Mouse (Mus musculus): ENCODE data around the gene Gatad2b. TPM values are rescaled to one million over a fixed set of nuclear protein-coding genes. Genes with fewer than 3 reads are reported as not detected.

Gene Gatad2b
- polyA plus RNA-seq, 1 experiment from 2014 or later = 14.3 TPM

GRCm38 (mm10) chr3:90372817-90373216, 79.8 kb downstream of the Gatad2b start:
- H3K4me2 ChIP-seq = no peak overlapping the region
- no peak overlapping the region for H3K4me3 ChIP-seq (ENCODE audit: low read depth, low read length)
- no peaks in the 10 kb centered on the region for H3K27me3 ChIP-seq (ENCODE audit: control insufficient read depth, insufficient read depth, low read length)
- H3K27ac ChIP-seq (ENCODE audit: low read depth, low read length) = no peak overlapping the region
- no peaks in the 10 kb centered on the region for H3K9me3 ChIP-seq (replicated peaks; ENCODE audit: control insufficient read depth, low read length)
- H3K36me3 ChIP-seq (ENCODE audit: control insufficient read depth, insufficient read depth, low read length) = no peaks in the 10 kb centered on the region
- no peak for ATAC-seq (replicated peaks; ENCODE audit: insufficient number of reproducible peaks, low FRiP score, low TSS enrichment)
- no peaks in the 10 kb centered on the region for H3K4me1 ChIP-seq (ENCODE audit: control insufficient read depth, insufficient read depth, low read length)
- no peak overlapping the region for H3K9ac ChIP-seq (ENCODE audit: low read depth, low read length)
- WGBS (ENCODE audit: insufficient replicate concordance) = 44% methylated on average over 5 of the region's 5 CpGs

GRCm38 (mm10) chr3:90373432-90374028, 80.6 kb downstream of the Gatad2b start:
- ATAC-seq (replicated peaks; ENCODE audit: insufficient number of reproducible peaks, low FRiP score, low TSS enrichment) = 0 out of 2 replicates have a peak, but pooled peaks have one; percentile 14
- no peak overlapping the region for H3K9ac ChIP-seq (ENCODE audit: low read depth, low read length)
- H3K4me1 ChIP-seq (ENCODE audit: control insufficient read depth, insufficient read depth, low read length) = no peaks in the 10 kb centered on the region
- H3K27ac ChIP-seq (ENCODE audit: low read depth, low read length) = no peak overlapping the region
- 25% methylated on average over 4 of the region's 4 CpGs for WGBS (ENCODE audit: insufficient replicate concordance)
- no peak overlapping the region for H3K4me3 ChIP-seq (ENCODE audit: low read depth, low read length)
- H3K9me3 ChIP-seq (replicated peaks; ENCODE audit: control insufficient read depth, low read length) = no peaks in the 10 kb centered on the region
- H3K27me3 ChIP-seq (ENCODE audit: control insufficient read depth, insufficient read depth, low read length) = no peaks in the 10 kb centered on the region
- no peaks in the 10 kb centered on the region for H3K36me3 ChIP-seq (ENCODE audit: control insufficient read depth, insufficient read depth, low read length)
- H3K4me2 ChIP-seq = no peak overlapping the region

- no peak for ATAC-seq (replicated peaks; ENCODE audit: insufficient number of reproducible peaks, low FRiP score, low TSS enrichment)
- WGBS (ENCODE audit: insufficient replicate concordance) = 74% methylated on average over 4 of the region's 4 CpGs
Measured at GRCm38 (mm10) chr3:90374368-90374767, 81.4 kb downstream of the Gatad2b start.

GRCm38 (mm10) chr3:90375562-90376246, 82.7 kb downstream of the Gatad2b start:
- no peak overlapping the region for H3K27ac ChIP-seq (ENCODE audit: low read depth, low read length)
- no peak overlapping the region for H3K9ac ChIP-seq (ENCODE audit: low read depth, low read length)
- H3K36me3 ChIP-seq (ENCODE audit: control insufficient read depth, insufficient read depth, low read length) = no peaks in the 10 kb centered on the region
- H3K9me3 ChIP-seq (replicated peaks; ENCODE audit: control insufficient read depth, low read length) = no peaks in the 10 kb centered on the region
- 58% methylated on average over 3 of the region's 3 CpGs for WGBS (ENCODE audit: insufficient replicate concordance)
- H3K4me1 ChIP-seq (ENCODE audit: control insufficient read depth, insufficient read depth, low read length) = no peaks in the 10 kb centered on the region
- H3K27me3 ChIP-seq (ENCODE audit: control insufficient read depth, insufficient read depth, low read length) = no peaks in the 10 kb centered on the region
- H3K4me3 ChIP-seq (ENCODE audit: low read depth, low read length) = no peak overlapping the region
- no peak overlapping the region for H3K4me2 ChIP-seq
- ATAC-seq (replicated peaks; ENCODE audit: insufficient number of reproducible peaks, low FRiP score, low TSS enrichment) = no peak

More at GRCm38 (mm10) chr3:90374368-90374767, 81.4 kb downstream of the Gatad2b start:
- Histone ChIP-seq H3K36me3 (ENCODE audit: control insufficient read depth, insufficient read depth, low read length) (no peaks in the 10 kb centered on the region), H3K4me1 (ENCODE audit: control insufficient read depth, insufficient read depth, low read length) (no peaks in the 10 kb centered on the region), H3K9me3 (replicated peaks; ENCODE audit: control insufficient read depth, low read length) (no peaks in the 10 kb centered on the region), H3K27me3 (ENCODE audit: control insufficient read depth, insufficient read depth, low read length) (no peaks in the 10 kb centered on the region), H3K4me3 (ENCODE audit: low read depth, low read length) (no peak overlapping the region), H3K4me2 (no peak overlapping the region), H3K9ac (ENCODE audit: low read depth, low read length) (0 out of 2 replicates have a peak overlapping the region, but pooled peaks have one; percentile 16), H3K27ac (ENCODE audit: low read depth, low read length) (no peak overlapping the region)

GRCm38 (mm10) chr3:90376247-90376585, 83.2 kb downstream of the Gatad2b start:
- H3K4me1 ChIP-seq (ENCODE audit: control insufficient read depth, insufficient read depth, low read length) = no peaks in the 10 kb centered on the region
- no peaks in the 10 kb centered on the region for H3K36me3 ChIP-seq (ENCODE audit: control insufficient read depth, insufficient read depth, low read length)
- H3K4me2 ChIP-seq = no peak overlapping the region
- no peak overlapping the region for H3K27ac ChIP-seq (ENCODE audit: low read depth, low read length)
- 0 out of 2 replicates have a peak, but pooled peaks have one; percentile 20 for ATAC-seq (replicated peaks; ENCODE audit: insufficient number of reproducible peaks, low FRiP score, low TSS enrichment)
- H3K27me3 ChIP-seq (ENCODE audit: control insufficient read depth, insufficient read depth, low read length) = no peaks in the 10 kb centered on the region
- 57% methylated on average over 1 of the region's 1 CpGs for WGBS (ENCODE audit: insufficient replicate concordance)
- H3K4me3 ChIP-seq (ENCODE audit: low read depth, low read length) = no peak overlapping the region
- no peak overlapping the region for H3K9ac ChIP-seq (ENCODE audit: low read depth, low read length)
- no peaks in the 10 kb centered on the region for H3K9me3 ChIP-seq (replicated peaks; ENCODE audit: control insufficient read depth, low read length)

- no peak overlapping the region for H3K9ac ChIP-seq (ENCODE audit: low read depth, low read length)
- H3K36me3 ChIP-seq (ENCODE audit: control insufficient read depth, insufficient read depth, low read length) = no peaks in the 10 kb centered on the region
- no peak for ATAC-seq (replicated peaks; ENCODE audit: insufficient number of reproducible peaks, low FRiP score, low TSS enrichment)
- H3K4me3 ChIP-seq (ENCODE audit: low read depth, low read length) = no peak overlapping the region
- 71% methylated on average over 5 of the region's 5 CpGs for WGBS (ENCODE audit: insufficient replicate concordance)
- 0 out of 2 replicates have a peak, but pooled peaks cover 2% of the 10 kb centered on the region for H3K4me1 ChIP-seq (ENCODE audit: control insufficient read depth, insufficient read depth, low read length)
- no peaks in the 10 kb centered on the region for H3K27me3 ChIP-seq (ENCODE audit: control insufficient read depth, insufficient read depth, low read length)
- H3K9me3 ChIP-seq (replicated peaks; ENCODE audit: control insufficient read depth, low read length) = no peaks in the 10 kb centered on the region
- H3K27ac ChIP-seq (ENCODE audit: low read depth, low read length) = no peak overlapping the region
- H3K4me2 ChIP-seq = no peak overlapping the region
Measured at GRCm38 (mm10) chr3:90378496-90378895, 85.5 kb downstream of the Gatad2b start.

- Histone ChIP-seq H3K4me2 (no peak overlapping the region), H3K4me1 (ENCODE audit: control insufficient read depth, insufficient read depth, low read length) (0 out of 2 replicates have a peak, but pooled peaks cover 2% of the 10 kb centered on the region), H3K27ac (ENCODE audit: low read depth, low read length) (no peak overlapping the region), H3K36me3 (ENCODE audit: control insufficient read depth, insufficient read depth, low read length) (no peaks in the 10 kb centered on the region), H3K4me3 (ENCODE audit: low read depth, low read length) (no peak overlapping the region), H3K9me3 (replicated peaks; ENCODE audit: control insufficient read depth, low read length) (no peaks in the 10 kb centered on the region), H3K27me3 (ENCODE audit: control insufficient read depth, insufficient read depth, low read length) (no peaks in the 10 kb centered on the region), H3K9ac (ENCODE audit: low read depth, low read length) (0 out of 2 replicates have a peak overlapping the region, but pooled peaks have one; percentile 10)
- ATAC-seq (replicated peaks; ENCODE audit: insufficient number of reproducible peaks, low FRiP score, low TSS enrichment) = no peak
- 71% methylated on average over 11 of the region's 11 CpGs for WGBS (ENCODE audit: insufficient replicate concordance)
Measured at GRCm38 (mm10) chr3:90381727-90382126, 88.7 kb downstream of the Gatad2b start.

GRCm38 (mm10) chr3:90383690-90384089, 90.7 kb downstream of the Gatad2b start:
- 83% methylated on average over 4 of the region's 4 CpGs for WGBS (ENCODE audit: insufficient replicate concordance)
- no peak overlapping the region for H3K27ac ChIP-seq (ENCODE audit: low read depth, low read length)

More at GRCm38 (mm10) chr3:90383690-90384089, 90.7 kb downstream of the Gatad2b start:
- Histone ChIP-seq H3K36me3 (ENCODE audit: control insufficient read depth, insufficient read depth, low read length) (no peaks in the 10 kb centered on the region), H3K4me2 (no peak overlapping the region), H3K4me1 (ENCODE audit: control insufficient read depth, insufficient read depth, low read length) (peaks cover 11% of the 10 kb centered on the region; the same call in 1 of the 2 replicates), H3K27me3 (ENCODE audit: control insufficient read depth, insufficient read depth, low read length) (0 out of 2 replicates have a peak, but pooled peaks cover 5% of the 10 kb centered on the region), H3K4me3 (ENCODE audit: low read depth, low read length) (no peak overlapping the region), H3K9me3 (replicated peaks; ENCODE audit: control insufficient read depth, low read length) (no peaks in the 10 kb centered on the region), H3K9ac (ENCODE audit: low read depth, low read length) (no peak overlapping the region)
- ATAC-seq (replicated peaks; ENCODE audit: insufficient number of reproducible peaks, low FRiP score, low TSS enrichment) = no peak
